Mouse (Mus musculus): ENCODE data around the gene Fkbpl. TPM values are rescaled to one million over a fixed set of nuclear protein-coding genes. Genes with fewer than 3 reads are reported as not detected.
A peak's percentile ranks its signal among the peaks of the same experiment; 100 is the strongest.

Gene Fkbpl
- total RNA-seq, 4 experiments from 2014 or later = 6.9 to 9.7 (median 8.6) TPM

DNA sequence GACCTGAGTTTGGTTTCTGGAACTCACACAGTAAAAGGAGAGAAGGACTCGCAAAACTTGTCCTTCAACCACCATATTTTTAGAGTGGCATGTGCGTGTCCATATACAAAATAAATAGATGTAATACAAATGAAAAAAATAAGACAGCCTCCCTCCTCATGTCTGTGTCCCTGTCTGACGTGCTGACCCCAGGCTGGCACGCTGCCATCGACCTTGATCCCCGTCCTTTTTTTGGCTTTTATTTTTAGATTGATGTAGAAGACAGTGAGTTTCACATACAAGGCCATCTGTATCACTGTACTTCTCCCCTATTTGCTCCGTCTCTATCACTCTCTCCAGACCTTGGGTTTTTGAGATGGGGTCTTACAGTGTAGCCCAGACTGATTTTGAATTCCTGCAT is 19.9 kb downstream of the Fkbpl start:
- DNase-seq (ENCODE audit: low spot score) = no peak

DNA sequence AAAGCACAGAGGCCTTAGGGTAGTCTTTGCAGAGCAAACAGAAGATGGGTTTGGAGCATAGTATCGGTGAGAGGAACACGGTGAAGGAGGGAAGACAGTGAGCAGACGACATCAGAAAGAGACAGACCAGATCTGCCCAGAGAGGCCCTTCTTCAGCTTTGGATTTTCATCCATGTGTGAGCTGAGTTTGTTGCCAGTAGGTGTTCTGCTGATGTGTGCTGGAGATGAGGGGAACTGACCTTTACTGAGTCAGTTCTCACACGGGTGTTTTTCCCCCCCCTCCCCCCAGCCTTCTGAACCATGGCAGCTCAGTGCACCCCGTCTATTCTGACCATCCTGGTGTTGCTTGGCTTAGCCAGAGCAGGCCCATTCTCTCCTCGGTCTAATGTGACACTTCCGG is 25.7 kb downstream of the Fkbpl start, which contains the start of gene Tnxb:
Gene Tnxb (plus strand): TSS at position 301 of the 400 bp plus-strand sequence.
- no peak for DNase-seq (ENCODE audit: low spot score)

DNA sequence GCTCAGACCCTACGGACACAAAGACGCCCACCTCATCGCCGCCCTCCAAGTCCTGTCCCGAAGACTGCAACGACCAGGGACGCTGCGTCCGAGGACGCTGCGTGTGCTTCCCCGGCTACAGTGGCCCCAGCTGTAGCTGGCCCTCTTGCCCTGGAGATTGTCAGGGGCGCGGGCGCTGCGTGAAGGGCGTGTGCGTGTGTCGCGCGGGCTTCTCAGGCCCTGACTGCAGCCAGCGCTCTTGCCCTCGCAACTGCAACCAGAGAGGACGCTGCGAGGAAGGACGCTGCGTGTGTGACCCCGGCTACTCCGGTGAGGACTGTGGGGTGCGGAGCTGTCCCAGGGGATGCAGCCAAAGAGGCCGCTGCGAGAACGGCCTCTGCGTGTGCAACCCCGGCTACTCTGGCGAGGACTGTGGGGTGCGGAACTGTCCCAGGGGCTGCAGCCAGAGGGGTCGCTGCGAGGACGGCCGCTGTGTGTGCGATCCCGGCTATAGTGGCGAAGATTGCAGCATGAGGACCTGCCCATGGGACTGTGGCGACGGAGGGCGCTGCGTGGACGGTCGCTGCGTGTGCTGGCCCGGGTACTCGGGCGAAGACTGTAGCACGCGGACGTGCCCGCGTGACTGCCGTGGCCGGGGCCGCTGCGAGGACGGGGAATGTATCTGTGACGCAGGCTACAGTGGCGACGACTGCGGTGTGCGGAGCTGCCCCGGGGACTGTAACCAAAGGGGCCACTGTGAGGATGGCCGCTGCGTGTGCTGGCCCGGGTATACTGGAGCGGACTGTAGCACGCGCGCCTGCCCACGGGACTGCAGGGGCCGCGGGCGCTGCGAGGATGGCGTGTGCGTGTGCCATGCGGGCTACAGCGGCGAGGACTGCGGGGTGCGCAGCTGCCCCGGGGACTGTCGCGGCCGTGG is 26.8 kb downstream of the Fkbpl start:
- DNase-seq (ENCODE audit: low spot score) = no peak

DNA sequence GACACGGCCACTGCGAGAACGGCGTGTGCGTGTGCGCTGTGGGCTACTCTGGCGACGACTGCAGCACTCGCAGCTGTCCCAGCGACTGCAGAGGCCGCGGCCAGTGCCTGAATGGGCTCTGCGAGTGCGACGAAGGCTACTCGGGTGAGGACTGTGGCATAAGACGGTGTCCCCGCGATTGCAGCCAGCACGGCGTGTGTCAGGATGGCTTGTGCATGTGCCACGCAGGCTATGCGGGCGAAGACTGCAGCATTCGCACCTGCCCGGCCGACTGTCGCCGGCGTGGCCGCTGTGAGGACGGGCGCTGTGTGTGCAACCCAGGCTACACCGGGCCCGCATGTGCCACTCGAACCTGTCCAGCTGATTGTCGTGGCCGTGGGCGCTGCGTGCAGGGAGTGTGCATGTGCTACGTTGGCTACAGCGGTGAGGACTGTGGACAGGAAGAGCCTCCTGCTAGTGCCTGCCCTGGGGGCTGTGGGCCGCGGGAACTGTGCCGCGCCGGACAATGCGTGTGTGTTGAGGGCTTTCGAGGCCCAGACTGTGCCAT is 27.8 kb downstream of the Fkbpl start:
- DNase-seq (ENCODE audit: low spot score) = no peak

DNA sequence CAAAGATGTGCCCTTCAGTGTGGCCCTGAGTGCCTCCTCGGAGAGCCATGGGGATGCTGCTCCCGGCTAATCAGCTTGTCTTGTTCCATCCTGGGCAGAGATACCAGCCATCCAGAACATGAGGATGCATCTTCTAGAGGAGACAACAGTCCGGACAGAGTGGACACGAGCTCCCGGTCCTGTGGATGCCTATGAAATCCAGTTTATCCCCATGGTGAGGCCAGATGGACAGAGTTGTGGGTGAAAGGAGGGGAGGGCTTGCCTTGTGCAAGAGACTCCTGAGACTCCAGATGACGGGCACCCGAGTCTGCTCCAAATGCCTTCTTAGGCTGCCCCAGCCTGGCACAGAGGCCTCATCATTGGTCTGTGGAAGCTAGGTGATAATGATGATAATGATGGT is 28.6 kb downstream of the Fkbpl start:
- no peak for DNase-seq (ENCODE audit: low spot score)

DNA sequence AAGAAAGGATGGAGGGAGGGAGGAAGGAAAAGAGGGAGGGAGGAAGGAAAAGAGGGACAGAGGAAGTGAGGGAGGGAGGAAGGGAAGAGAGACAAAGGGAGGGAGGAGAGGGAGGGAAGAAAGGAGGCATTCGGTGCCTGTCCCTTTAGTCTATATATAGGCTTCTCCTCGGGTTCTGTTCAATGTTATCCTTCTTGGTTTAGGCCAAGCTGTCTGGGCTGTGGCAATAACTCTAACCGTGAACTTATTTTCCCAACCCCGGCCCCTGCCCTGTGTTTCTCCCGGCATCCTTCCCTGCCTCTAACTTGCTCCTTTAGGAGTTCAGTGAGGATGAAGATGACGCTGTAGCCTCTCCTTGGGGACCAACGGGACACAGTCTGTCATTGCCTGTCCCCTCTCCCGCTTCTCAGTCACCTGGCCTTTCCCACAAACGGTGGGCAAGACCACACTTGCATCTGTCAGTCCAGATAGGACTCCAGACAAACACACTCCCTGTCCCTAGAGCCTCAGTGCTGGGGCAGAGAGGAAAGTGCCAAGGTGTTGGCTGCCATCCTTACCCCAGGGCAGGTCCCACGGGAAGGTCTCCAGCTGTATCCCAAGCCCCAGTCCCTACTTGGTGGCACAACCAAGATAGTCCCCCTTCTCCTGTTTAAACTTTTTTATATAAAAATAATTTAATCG is 30.1 kb downstream of the Fkbpl start:
- no peak for DNase-seq (ENCODE audit: low spot score)

DNA sequence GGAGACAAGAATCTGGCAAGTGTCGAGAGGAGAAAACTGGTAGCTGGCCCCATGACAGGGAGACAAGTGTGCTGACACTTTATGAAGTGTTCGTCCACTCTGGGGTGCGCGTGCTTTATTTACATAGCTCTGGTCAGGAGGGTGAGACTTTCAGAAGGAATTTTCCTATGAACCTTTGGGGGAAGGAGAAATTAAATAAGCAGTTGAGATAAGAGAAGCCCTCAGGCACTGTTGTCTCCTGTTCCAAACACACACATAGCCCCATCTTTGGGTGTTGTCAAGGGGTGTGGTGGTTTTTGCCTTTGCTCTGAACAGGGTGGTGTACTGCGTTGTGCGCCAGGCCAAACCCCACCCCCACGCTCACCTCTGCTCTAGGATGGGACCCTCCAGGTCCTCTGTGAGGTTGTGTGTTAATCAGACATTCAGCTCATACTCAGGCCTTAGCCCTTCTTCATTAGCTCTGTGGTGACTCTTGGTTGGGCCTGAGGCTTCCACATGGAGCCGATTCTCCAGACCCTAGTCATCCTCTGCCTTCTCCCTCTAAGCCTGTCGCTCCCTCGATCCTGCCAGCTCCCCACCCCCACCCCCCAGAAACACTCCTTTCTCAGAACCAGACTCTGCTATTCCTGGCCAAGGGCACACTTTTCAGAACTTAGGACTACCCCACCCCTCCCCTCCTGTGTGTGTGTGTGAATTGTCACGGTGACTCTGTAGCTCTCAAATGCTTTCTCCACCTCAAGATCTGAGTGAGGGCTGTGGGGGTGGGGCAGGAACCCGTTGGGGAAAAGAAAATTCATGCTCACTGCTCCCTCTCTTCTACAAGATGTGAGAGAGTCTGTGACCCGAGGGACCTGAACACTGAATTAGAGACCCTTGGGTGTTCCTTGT is 30.9 kb downstream of the Fkbpl start:
- no peak for DNase-seq (ENCODE audit: low spot score)

DNA sequence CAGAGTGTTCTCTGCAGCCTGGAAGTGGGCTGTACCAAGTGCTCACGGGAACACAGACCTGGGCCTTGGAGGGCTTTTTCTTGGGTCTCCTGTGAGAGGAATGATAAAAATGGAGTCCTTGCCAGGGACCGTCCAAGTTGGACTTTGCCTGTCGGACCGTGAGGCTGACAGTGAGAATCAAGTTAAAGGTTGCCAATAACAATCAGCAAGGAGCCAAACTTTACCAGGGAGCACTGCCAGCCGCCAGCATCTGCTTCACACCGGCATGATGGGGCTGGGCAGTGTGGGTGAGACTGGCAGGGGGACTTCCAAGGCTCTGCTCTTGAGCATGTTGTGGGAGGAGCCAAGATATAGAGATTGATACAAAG is 31.5 kb downstream of the Fkbpl start:
- no peak for DNase-seq (ENCODE audit: low spot score)

DNA sequence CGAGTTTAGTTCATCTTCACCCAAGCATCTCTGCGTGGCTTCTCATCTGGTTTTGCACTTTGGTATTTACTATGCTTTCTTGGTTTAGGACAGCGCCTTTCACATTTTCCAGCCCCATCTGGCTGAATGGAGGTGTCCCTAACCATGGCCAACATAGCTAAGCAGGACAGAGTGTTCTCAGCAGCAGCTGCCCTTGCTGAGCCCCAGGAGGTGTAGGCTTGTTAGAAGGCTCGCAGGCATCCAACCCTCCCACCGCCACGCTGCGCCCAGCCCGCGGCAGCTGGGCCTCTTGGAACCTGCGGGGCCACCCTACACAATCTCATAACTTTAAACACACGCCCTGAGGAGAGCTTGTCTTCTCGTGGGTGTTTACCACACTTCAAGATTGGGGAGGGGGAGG is 32.1 kb downstream of the Fkbpl start:
- DNase-seq (ENCODE audit: low spot score) = no peak

DNA sequence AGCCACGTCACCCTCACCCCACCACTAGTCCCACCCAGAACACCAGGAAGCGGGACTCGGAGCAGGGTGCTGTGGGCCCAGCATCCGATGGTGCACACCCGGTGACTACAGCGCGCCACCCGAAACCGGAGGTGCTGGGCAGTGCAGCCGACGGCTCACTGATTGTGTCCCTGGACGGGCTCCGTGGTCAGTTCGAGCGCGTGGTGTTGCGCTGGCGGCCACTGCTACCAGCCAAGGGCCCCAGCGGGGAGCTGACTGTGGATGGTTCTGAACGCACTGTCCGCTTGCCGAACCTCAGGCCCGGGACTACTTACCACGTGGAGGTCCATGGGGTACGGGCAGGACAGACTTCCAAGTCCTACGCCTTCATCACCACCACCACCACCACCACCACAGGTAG is 35.6 kb downstream of the Fkbpl start:
- DNase-seq (ENCODE audit: low spot score) = no peak

DNA sequence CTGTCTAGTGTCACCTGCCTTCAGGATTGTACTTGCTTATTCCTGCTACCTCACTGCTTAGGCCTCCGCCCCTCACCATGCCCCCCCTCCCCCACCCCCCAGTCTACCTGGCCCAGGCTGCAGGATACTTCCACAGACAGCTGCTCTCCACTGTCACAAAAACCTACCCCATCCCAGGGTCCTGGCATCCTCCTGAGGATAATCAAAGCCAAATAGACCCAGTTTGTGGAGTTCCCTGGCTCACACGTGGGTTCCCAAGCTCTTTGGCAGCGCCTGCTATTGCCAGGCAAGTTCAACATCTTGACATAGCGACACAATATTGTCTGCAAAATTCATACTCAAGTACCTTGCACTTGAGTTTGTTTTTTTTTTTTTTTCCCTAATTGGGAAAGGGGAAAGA is 36.1 kb downstream of the Fkbpl start:
- DNase-seq (ENCODE audit: low spot score) = no peak

DNA sequence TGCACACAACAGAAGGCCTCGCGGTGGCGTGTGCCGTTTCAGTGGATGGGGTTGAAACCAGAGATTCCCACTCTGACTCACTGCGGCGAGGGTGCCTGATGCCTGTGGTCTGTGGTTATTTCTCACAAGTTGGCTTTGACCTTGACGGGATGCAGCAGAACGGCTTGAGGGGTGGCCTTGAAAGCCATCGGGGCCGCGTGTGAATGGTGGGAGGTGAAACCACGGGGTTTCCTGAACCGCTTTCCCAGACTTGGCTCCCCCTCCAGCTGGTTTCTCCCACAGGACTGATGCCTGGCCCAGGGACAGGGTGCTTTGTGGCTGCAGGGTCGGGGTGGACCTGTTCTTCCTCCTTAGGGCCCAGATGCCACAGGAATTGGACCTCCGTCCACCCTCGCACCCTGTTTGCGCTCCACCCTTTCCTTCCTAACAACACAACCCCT is 36.6 kb downstream of the Fkbpl start:
- DNase-seq (ENCODE audit: low spot score) = no peak

DNA sequence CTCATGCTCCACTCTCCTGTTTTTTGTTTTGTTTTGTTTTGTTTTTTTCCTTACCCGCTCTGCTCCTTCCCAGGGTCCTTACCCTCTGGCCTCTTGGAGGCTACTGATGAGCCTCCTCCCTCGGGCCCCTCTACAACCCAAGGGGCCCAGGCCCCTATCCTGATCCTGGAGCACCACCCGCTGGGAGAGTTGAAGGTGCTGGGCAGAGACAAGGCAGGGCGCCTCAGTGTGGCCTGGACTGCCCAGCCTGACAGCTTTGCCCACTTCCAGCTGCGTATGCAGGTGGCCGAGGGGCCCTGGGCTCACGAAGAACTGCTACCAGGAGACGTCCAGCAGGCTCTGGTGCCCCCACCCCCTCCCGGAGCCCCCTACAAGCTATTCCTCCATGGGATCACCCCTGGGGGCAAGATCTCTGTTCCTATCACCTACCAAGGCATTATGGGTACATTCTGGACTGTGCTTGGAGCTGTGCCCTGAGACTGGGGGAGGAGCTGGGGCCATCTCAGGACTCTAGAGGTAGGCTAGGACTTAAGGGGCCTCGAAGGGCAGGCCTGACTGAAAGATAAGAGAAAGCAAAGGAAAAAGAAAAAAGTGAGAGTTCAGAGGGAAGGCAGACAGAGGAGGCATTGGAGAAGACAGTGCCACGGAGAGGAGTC is 37.4 kb downstream of the Fkbpl start:
- DNase-seq (ENCODE audit: low spot score) = no peak

DNA sequence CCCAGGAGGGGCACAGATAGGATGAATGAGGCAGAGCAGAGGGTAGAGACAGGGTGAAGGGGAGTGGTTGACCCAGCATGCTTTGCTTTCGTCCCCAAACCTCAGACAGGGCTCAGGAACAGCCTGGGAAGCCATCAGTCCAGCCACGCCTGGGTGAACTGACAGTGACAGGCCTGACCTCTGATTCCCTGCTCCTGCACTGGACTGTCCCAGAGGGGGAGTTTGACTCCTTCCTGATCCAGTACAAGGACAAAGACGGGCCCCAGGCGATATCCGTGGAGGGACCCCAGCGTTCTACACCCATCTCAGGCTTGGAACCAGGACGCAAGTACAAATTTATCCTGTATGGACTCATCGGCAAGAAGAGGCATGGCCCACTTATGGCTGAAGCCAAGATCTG is 38.6 kb downstream of the Fkbpl start:
- DNase-seq (ENCODE audit: low spot score) = no peak

DNA sequence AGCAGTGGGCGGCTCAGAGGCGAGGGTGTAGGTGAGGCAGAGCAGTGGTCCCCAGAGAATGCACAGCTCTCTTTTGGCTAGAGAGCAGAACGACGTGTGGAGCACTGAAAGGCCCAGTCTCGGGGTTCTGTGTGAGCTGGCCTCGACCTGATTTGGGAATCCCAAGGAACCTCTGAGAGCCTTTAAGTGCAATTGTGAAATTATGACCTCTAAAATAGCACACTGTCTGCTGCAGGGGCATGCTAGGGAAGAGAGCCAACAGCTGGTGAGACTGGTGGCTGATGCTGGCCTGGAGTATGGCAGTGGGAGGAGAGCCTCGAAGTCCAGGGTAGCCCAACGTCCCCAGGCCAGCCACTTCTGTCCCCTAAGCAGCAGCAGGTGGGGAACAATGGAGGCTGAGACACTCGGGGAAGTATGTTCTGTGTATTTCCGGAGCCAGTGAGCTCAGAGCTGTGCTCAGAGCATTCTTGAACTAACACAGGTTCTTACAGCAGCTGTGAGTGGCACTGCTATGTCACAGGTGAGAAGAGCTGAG is 39.2 kb downstream of the Fkbpl start:
- no peak for DNase-seq (ENCODE audit: low spot score)

DNA sequence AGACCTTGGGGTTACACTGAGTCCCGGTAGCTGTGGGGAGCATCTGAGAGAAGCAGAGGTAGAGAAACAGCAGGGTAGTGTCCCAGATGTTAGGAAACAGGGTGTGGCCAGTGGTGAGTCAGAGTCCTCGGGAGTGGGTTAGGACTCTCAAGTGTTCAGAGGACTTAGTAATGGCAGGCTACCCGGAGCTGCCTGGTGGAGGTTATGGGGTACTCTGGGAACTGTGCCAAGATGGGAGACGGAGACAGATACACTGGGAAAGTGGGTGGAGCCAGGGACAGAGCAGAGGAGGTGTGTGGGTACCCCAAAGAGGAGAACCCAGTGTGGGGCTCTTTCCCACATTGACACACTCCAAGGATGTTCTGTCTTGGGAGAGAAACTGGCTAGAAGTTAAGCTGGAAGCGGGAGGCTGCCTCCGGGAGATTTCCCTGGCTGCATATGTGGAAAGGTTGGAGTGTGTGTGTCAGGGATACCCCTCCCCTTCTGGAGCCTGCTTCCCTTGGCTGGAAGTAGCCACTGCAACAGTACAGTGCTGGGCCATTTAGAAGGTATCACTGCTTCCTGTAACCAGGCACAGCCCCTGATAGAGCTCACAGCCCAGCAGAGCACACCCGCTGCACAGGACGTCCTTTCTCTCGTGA is 39.8 kb downstream of the Fkbpl start:
- DNase-seq (ENCODE audit: low spot score) = no peak

DNA sequence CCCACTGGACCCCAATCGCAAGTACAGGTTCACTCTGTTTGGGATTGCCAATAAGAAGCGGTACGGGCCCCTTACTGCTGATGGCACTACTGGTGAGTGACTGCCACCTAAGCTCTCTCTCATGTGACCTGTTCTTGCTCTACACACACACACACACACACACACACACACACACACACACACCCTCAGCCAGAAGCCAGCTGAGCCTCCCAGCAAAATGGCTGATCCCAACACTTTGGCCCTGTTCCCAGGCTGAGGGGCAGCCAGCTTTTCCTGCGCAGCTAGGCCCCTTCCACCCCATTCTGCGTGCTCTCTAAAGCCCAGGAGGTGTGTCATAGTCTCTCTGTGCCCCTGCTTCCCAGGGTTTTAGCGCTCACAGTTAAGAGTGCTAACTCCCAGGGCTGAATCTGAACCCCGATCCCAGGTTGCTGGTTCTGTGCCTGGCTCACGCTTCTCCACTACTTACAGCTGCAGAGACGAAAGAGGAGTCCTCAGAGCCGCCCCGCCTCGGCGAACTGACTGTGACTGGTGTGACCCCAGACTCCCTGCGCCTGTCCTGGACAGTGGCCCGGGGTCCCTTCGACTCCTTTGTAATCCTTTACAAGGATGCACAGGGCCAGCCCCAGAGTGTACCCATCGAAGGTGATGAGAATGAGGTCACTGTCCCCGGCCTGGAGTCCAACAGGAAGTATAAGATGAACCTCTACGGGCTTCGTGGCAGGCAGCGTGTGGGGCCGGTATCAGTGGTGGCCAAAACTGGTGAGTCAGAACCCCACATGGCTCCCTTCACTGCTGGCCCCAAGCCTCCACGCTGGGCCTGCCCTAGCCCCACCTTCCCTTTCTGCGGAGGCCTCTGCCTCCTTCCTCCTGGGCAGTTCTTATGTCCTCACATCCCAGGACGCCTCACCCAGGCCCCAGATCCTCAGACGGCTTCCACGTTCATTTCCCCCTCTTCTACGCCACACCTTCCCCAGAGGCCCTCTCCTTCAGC is 40.9 kb downstream of the Fkbpl start:
- no peak for DNase-seq (ENCODE audit: low spot score)

DNA sequence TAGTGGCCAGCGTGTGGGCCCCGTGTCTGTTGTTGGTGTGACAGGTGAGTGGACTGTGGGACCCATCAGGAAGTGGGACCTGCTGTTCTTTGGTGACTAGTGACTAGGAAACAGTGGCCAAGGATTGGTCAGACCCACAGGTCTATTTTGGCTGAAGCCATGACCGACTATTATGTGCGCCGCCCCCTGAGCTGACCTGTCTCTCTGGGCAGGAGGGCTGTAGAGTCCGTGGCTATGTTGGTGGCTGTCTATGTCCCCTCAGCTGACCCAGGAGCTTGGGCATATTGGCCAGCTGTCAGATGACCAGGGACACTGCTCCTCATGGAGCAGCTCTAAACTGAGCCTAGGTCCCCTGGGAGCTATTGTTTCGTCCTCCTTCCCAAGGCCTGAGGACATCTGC is 44.3 kb downstream of the Fkbpl start:
- no peak for DNase-seq (ENCODE audit: low spot score)

DNA sequence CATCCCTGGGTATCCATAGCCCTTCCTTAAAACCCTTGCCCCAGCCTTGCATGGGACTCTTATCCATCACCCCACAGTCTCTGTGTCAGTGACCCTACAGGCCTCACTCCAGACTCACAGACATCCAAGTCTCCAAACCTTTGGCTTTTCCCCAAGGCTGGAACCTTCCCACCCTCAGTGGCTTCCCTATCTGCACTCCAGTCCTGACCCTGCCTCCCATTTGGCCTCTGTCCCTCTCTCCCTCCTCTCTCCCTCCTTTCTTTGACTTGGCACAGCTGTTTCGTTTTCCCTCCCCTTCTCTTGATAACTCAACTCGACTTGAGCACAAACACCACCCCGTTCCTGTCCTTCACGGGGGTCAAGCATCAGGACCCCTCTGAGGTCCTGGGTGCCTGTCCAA is 45.9 kb downstream of the Fkbpl start:
- DNase-seq (ENCODE audit: low spot score) = peak; percentile 80
